Mouse (Mus musculus) forebrain, postnatal 0 days (tissue): Measurements from ENCODE around the gene Rapgef3. TPM values are rescaled to one million over a fixed set of nuclear protein-coding genes. Genes with fewer than 3 reads are reported as not detected.

Source experiments
- ATAC-seq: fragments of 200-750 bp; cut with Nextera tagmentation; 2 replicates; pipeline ENCODE4 v1.8.0; 2017; ENCODE audit warnings: mild to moderate bottlenecking, moderate library complexity
- DNase-seq: peaks from one replicate; pipeline ENCODE4 v3.0.0-alpha.2; 2015
- H3K27ac ChIP-seq: fragments of 300-500 bp; sonication (generic); 2 replicates; pipeline ENCODE4 v1.5.1; 2014; ENCODE audit warnings: low read depth, mild to moderate bottlenecking, antibody characterized with exemption, low read length, moderate library complexity, mixed read lengths
- H3K27me3 ChIP-seq: fragments of 300-500 bp; sonication (generic); 2 replicates; pipeline ENCODE4 v1.6.1; 2014; ENCODE audit warnings: mild to moderate bottlenecking, low read length, mixed read lengths; ENCODE audit not compliant: insufficient read depth
- H3K36me3 ChIP-seq: fragments of 300-500 bp; sonication (generic); 2 replicates; pipeline ENCODE4 v1.6.1; 2014; ENCODE audit warnings: mild to moderate bottlenecking, moderate library complexity; ENCODE audit not compliant: insufficient read depth
- H3K4me1 ChIP-seq: fragments of 300-500 bp; sonication (generic); 2 replicates; pipeline ENCODE4 v1.6.1; 2014; ENCODE audit warnings: antibody characterized with exemption; ENCODE audit not compliant: insufficient read depth
- H3K4me2 ChIP-seq: fragments of 300-500 bp; sonication (generic); 2 replicates; pipeline ENCODE4 v1.6.1; 2014; ENCODE audit warnings: low read depth, mild to moderate bottlenecking, moderate library complexity
- H3K4me3 ChIP-seq: fragments of 300-500 bp; sonication (generic); 2 replicates; pipeline ENCODE4 v1.5.1; 2014; ENCODE audit warnings: low read depth, low read length, mixed read lengths
- H3K9ac ChIP-seq: fragments of 300-500 bp; sonication (generic); 2 replicates; pipeline ENCODE4 v1.6.1; 2014; ENCODE audit warnings: mild to moderate bottlenecking
- H3K9me3 ChIP-seq: fragments of 300-500 bp; sonication (generic); 2 replicates; pipeline ENCODE4 v1.6.1; 2016; ENCODE audit warnings: low read length
- CTCF ChIP-seq: sonication (generic); IDR thresholded peaks from 2 replicates; pipeline ENCODE4 v1.5.1; 2016; ENCODE audit warnings: antibody characterized with exemption, control low read depth, low read depth
- WGBS: fragments of 180-500 bp; shearing (Covaris S2); extraction: QIAGEN DNeasy Blood & Tissue Kit; methylation state at CpG from one replicate; pipeline ENCODE4 v1.1.7; 2014; 5-methylcytosine and 5-hydroxymethylcytosine counted together
- polyA plus RNA-seq: library from polyadenylated mRNA; unstranded; fragments of >200 nt; fragmentation: Nextera tagmentation; extraction: Ambion mirVana; gene quantifications from 2 replicates; pipeline ENCODE4 v1.2.1, GENCODE M21; 2015
- total RNA-seq: library from RNA; depleted of rRNA; stranded (reverse); fragments of >200 nt; gene quantifications from 2 replicates; pipeline ENCODE4 v1.2.3, GENCODE M21; 2014

Rapgef3 gene
- total and polyA plus RNA-seq, 2 experiments from 2014 or later, result 8.7 to 16.6 TPM

GRCm38 (mm10) chr15:97717861-97718534 lies 49.8 kb downstream of the Rapgef3 start:
- Histone ChIP-seq H3K4me3 (no peak overlapping the region), H3K36me3 (no peaks in the 10 kb centered on the region), H3K9ac (no peak overlapping the region), H3K9me3 (no peaks in the 10 kb centered on the region), H3K4me1 (no peaks in the 10 kb centered on the region), H3K27ac (no peak overlapping the region), H3K27me3 (no peaks in the 10 kb centered on the region), H3K4me2 (no peak overlapping the region)
- ATAC-seq (peak; percentile 63; the same call in 1 of the 2 replicates), DNase-seq (peak; percentile 83)
- 32% methylated on average over 12 of the region's 12 CpGs for WGBS
- peak; percentile 85 for TF ChIP-seq CTCF

- Histone ChIP-seq H3K9ac (no peak overlapping the region), H3K4me1 (no peaks in the 10 kb centered on the region), H3K9me3 (no peaks in the 10 kb centered on the region), H3K27ac (no peak overlapping the region), H3K4me3 (no peak overlapping the region), H3K36me3 (no peaks in the 10 kb centered on the region), H3K27me3 (no peaks in the 10 kb centered on the region), H3K4me2 (no peak overlapping the region)
- DNase-seq (no peak), ATAC-seq (no peak)
- TF ChIP-seq CTCF, result no peak
- WGBS, result 94% methylated on average over 11 of the region's 11 CpGs
Observed at GRCm38 (mm10) chr15:97716782-97717181, 51.0 kb downstream of the Rapgef3 start.

GRCm38 (mm10) chr15:97715734-97716133 lies 52.0 kb downstream of the Rapgef3 start:
- Histone ChIP-seq H3K9ac (no peak overlapping the region), H3K36me3 (no peaks in the 10 kb centered on the region), H3K4me2 (no peak overlapping the region), H3K4me1 (no peaks in the 10 kb centered on the region), H3K27me3 (no peaks in the 10 kb centered on the region), H3K9me3 (no peaks in the 10 kb centered on the region), H3K4me3 (no peak overlapping the region), H3K27ac (no peak overlapping the region)
- 91% methylated on average over 1 of the region's 1 CpGs for WGBS
- DNase-seq (no peak), ATAC-seq (no peak)
- no peak for TF ChIP-seq CTCF

GRCm38 (mm10) chr15:97715083-97715482 lies 52.7 kb downstream of the Rapgef3 start:
- TF ChIP-seq CTCF, result no peak
- Histone ChIP-seq H3K4me1 (no peaks in the 10 kb centered on the region), H3K27me3 (no peaks in the 10 kb centered on the region), H3K9me3 (no peaks in the 10 kb centered on the region), H3K4me3 (no peak overlapping the region), H3K4me2 (no peak overlapping the region), H3K27ac (no peak overlapping the region), H3K36me3 (no peaks in the 10 kb centered on the region), H3K9ac (no peak overlapping the region)
- DNase-seq (no peak), ATAC-seq (no peak)
- 91% methylated on average over 8 of the region's 8 CpGs for WGBS

- ATAC-seq, result no peak
- DNase-seq, result no peak
- H3K4me2 ChIP-seq, result no peak overlapping the region
- H3K27me3 ChIP-seq, result no peaks in the 10 kb centered on the region
- 79% methylated on average over 6 of the region's 6 CpGs for WGBS
- H3K9me3 ChIP-seq, result no peaks in the 10 kb centered on the region
- H3K9ac ChIP-seq, result no peak overlapping the region
- no peak overlapping the region for H3K27ac ChIP-seq
- H3K36me3 ChIP-seq, result no peaks in the 10 kb centered on the region
- no peak overlapping the region for H3K4me3 ChIP-seq
- H3K4me1 ChIP-seq, result no peaks in the 10 kb centered on the region
- no peak for TF ChIP-seq CTCF
Observed at GRCm38 (mm10) chr15:97712546-97712945, 55.2 kb downstream of the Rapgef3 start.

- no peak for ATAC-seq
- 84% methylated on average over 6 of the region's 6 CpGs for WGBS
- H3K9ac ChIP-seq, result no peak overlapping the region
- no peaks in the 10 kb centered on the region for H3K9me3 ChIP-seq
- no peaks in the 10 kb centered on the region for H3K4me1 ChIP-seq
- no peak for DNase-seq
- H3K4me3 ChIP-seq, result no peak overlapping the region
- no peaks in the 10 kb centered on the region for H3K27me3 ChIP-seq
- H3K27ac ChIP-seq, result no peak overlapping the region
- TF ChIP-seq CTCF, result no peak
- no peak overlapping the region for H3K4me2 ChIP-seq
- H3K36me3 ChIP-seq, result no peaks in the 10 kb centered on the region
Observed at GRCm38 (mm10) chr15:97710906-97711305, 56.9 kb downstream of the Rapgef3 start.

- Histone ChIP-seq H3K36me3 (peaks cover 21% of the 10 kb centered on the region), H3K9me3 (no peaks in the 10 kb centered on the region), H3K27me3 (no peaks in the 10 kb centered on the region), H3K27ac (0 out of 2 replicates have a peak within 1 kb of the TSS, but pooled peaks have one; percentile 45), H3K4me2 (peak within 1 kb of the TSS; percentile 69), H3K4me3 (peak within 1 kb of the TSS; percentile 88), H3K9ac (peak within 1 kb of the TSS; percentile 80), H3K4me1 (0 out of 2 replicates have a peak, but pooled peaks cover 3% of the 10 kb centered on the region)
- peak; percentile 87 for DNase-seq
- WGBS, result under 1% methylated on average over 71 of the region's 71 CpGs
- peak; percentile 98 for ATAC-seq
- TF ChIP-seq CTCF, result no peak
Observed at GRCm38 (mm10) chr15:97705211-97706050, 62.3 kb downstream of the Rapgef3 start, which contains the start of gene Rpap3. TSS of gene Rpap3 (minus strand) at chr15:97705825.
